Mouse (Mus musculus): ENCODE measurements at regions not wholly inside any gene's neighbourhood (a gene's known extent, or its start where the extent isn't known, plus 50 kb on each side); places are given as distances from the start of the nearest gene placed in this dataset.

GRCm38 (mm10) chr7:70810411-70811090 is 444.0 kb upstream of the Nr2f2 start:
- ATAC-seq (replicated peaks; ENCODE audit: low FRiP score, low read depth) (no peak), DNase-seq (ENCODE audit: low spot score) (peak; percentile 67)
- no peaks in the 10 kb centered on the region for H3K9me3 ChIP-seq (replicated peaks; ENCODE audit: low read length)
- peak overlapping the region; percentile 70 for H3K27ac ChIP-seq
- H3K36me3 ChIP-seq (ENCODE audit: insufficient read depth, low read length), result no peaks in the 10 kb centered on the region
- H3K4me1 ChIP-seq (replicated peaks; ENCODE audit: insufficient read depth, low read length), result no peaks in the 10 kb centered on the region; the same call in 1 of the 2 replicates
- H3K4me3 ChIP-seq (replicated peaks; ENCODE audit: low read depth, low read length), result no peak overlapping the region
- H3K4me2 ChIP-seq (ENCODE audit: low read length), result no peak overlapping the region
- no peak for TF ChIP-seq CTCF (IDR thresholded peaks at IDR 0.05; ENCODE audit: low read depth)
- H3K27me3 ChIP-seq (ENCODE audit: insufficient read depth, low read length), result no peaks in the 10 kb centered on the region
- WGBS, result 59% methylated on average over 18 of the region's 18 CpGs
- no peak overlapping the region for H3K9ac ChIP-seq (ENCODE audit: low read depth, low read length)

- ATAC-seq (replicated peaks; ENCODE audit: low FRiP score, low read depth) (no peak), DNase-seq (ENCODE audit: low spot score) (peak; percentile 70)
- Histone ChIP-seq H3K9ac (ENCODE audit: low read depth, low read length) (no peak overlapping the region), H3K27me3 (ENCODE audit: insufficient read depth, low read length) (no peaks in the 10 kb centered on the region), H3K4me2 (ENCODE audit: low read length) (peak overlapping the region; percentile 2; the same call in 1 of the 2 replicates), H3K27ac (no peak overlapping the region), H3K4me3 (replicated peaks; ENCODE audit: low read depth, low read length) (no peak overlapping the region), H3K36me3 (ENCODE audit: insufficient read depth, low read length) (no peaks in the 10 kb centered on the region), H3K4me1 (replicated peaks; ENCODE audit: insufficient read depth, low read length) (peaks cover 5% of the 10 kb centered on the region; the same call in 1 of the 2 replicates), H3K9me3 (replicated peaks; ENCODE audit: low read length) (no peaks in the 10 kb centered on the region)
- no peak for TF ChIP-seq CTCF (IDR thresholded peaks at IDR 0.05; ENCODE audit: low read depth)
- WGBS, result 41% methylated on average over 1 of the region's 1 CpGs
Observed at GRCm38 (mm10) chr7:70804281-70804680, 437.7 kb upstream of the Nr2f2 start.

GRCm38 (mm10) chr7:70799976-70800375 is 433.4 kb upstream of the Nr2f2 start:
- no peak overlapping the region for H3K4me2 ChIP-seq (ENCODE audit: low read length)
- DNase-seq (ENCODE audit: low spot score) (no peak), ATAC-seq (replicated peaks; ENCODE audit: low FRiP score, low read depth) (no peak)
- H3K4me3 ChIP-seq (replicated peaks; ENCODE audit: low read depth, low read length), result no peak overlapping the region
- H3K36me3 ChIP-seq (ENCODE audit: insufficient read depth, low read length), result no peaks in the 10 kb centered on the region
- TF ChIP-seq CTCF (IDR thresholded peaks at IDR 0.05; ENCODE audit: low read depth), result no peak
- 45% methylated on average over 1 of the region's 1 CpGs for WGBS
- H3K9me3 ChIP-seq (replicated peaks; ENCODE audit: low read length), result no peaks in the 10 kb centered on the region
- H3K27ac ChIP-seq, result no peak overlapping the region
- H3K9ac ChIP-seq (ENCODE audit: low read depth, low read length), result no peak overlapping the region
- peaks cover 4% of the 10 kb centered on the region; the same call in 1 of the 2 replicates for H3K4me1 ChIP-seq (replicated peaks; ENCODE audit: insufficient read depth, low read length)
- no peaks in the 10 kb centered on the region for H3K27me3 ChIP-seq (ENCODE audit: insufficient read depth, low read length)

GRCm38 (mm10) chr7:70799031-70799766 is 432.7 kb upstream of the Nr2f2 start:
- no peaks in the 10 kb centered on the region for H3K9me3 ChIP-seq (replicated peaks; ENCODE audit: low read length)
- DNase-seq (ENCODE audit: low spot score), result no peak

GRCm38 (mm10) chr7:70796038-70796760 is 429.7 kb upstream of the Nr2f2 start:
- Histone ChIP-seq H3K27ac (peak overlapping the region; percentile 47; the same call in 1 of the 2 replicates), H3K4me3 (replicated peaks; ENCODE audit: low read depth, low read length) (no peak overlapping the region), H3K36me3 (ENCODE audit: insufficient read depth, low read length) (no peaks in the 10 kb centered on the region), H3K9ac (ENCODE audit: low read depth, low read length) (no peak overlapping the region), H3K4me1 (replicated peaks; ENCODE audit: insufficient read depth, low read length) (no peaks in the 10 kb centered on the region), H3K27me3 (ENCODE audit: insufficient read depth, low read length) (no peaks in the 10 kb centered on the region), H3K9me3 (replicated peaks; ENCODE audit: low read length) (no peaks in the 10 kb centered on the region), H3K4me2 (ENCODE audit: low read length) (no peak overlapping the region)
- DNase-seq (ENCODE audit: low spot score), result peak; percentile 91
- 14% methylated on average over 12 of the region's 12 CpGs for WGBS
- no peak for TF ChIP-seq CTCF (IDR thresholded peaks at IDR 0.05; ENCODE audit: low read depth)
- peak; percentile 65 for ATAC-seq (replicated peaks; ENCODE audit: low FRiP score, low read depth)

More at GRCm38 (mm10) chr7:70799031-70799766, 432.7 kb upstream of the Nr2f2 start:
- Histone ChIP-seq H3K36me3 (ENCODE audit: insufficient read depth, low read length) (no peaks in the 10 kb centered on the region), H3K9ac (ENCODE audit: low read depth, low read length) (no peak overlapping the region), H3K4me2 (ENCODE audit: low read length) (no peak overlapping the region), H3K27me3 (ENCODE audit: insufficient read depth, low read length) (no peaks in the 10 kb centered on the region), H3K4me1 (replicated peaks; ENCODE audit: insufficient read depth, low read length) (no peaks in the 10 kb centered on the region), H3K27ac (no peak overlapping the region), H3K4me3 (replicated peaks; ENCODE audit: low read depth, low read length) (no peak overlapping the region)
- 74% methylated on average over 6 of the region's 6 CpGs for WGBS
- TF ChIP-seq CTCF (IDR thresholded peaks at IDR 0.05; ENCODE audit: low read depth), result no peak
- ATAC-seq (replicated peaks; ENCODE audit: low FRiP score, low read depth), result no peak

Measured in kidney, postnatal 0 days (tissue).